Mouse (Mus musculus): ENCODE measurements at regions not wholly inside any gene's neighbourhood (a gene's known extent, or its start where the extent isn't known, plus 50 kb on each side); places are given as distances from the start of the nearest gene placed in this dataset.

- H3K4me1 ChIP-seq (ENCODE audit: control insufficient read depth, insufficient read depth, low read length): no peaks in the 10 kb centered on the region
- H3K9ac ChIP-seq (ENCODE audit: low read length): no peak overlapping the region
- no peaks in the 10 kb centered on the region for H3K36me3 ChIP-seq (ENCODE audit: control insufficient read depth, insufficient read depth)
- WGBS: 68% methylated on average over 2 of the region's 2 CpGs
- H3K4me2 ChIP-seq (ENCODE audit: low read depth, low read length): no peak overlapping the region
- no peaks in the 10 kb centered on the region for H3K27me3 ChIP-seq (ENCODE audit: control insufficient read depth, insufficient read depth, low read length)
- ATAC-seq (replicated peaks; ENCODE audit: extremely low read depth, insufficient read depth, low FRiP score): no peak
- no peaks in the 10 kb centered on the region for H3K9me3 ChIP-seq (replicated peaks; ENCODE audit: control insufficient read depth, low read length)
- H3K4me3 ChIP-seq (ENCODE audit: low read length): no peak overlapping the region
- H3K27ac ChIP-seq (ENCODE audit: low read length): no peak overlapping the region
These were observed 372.1 kb downstream of the Fam84a start for GRCm38 (mm10) chr12:13779752-13780151.

GRCm38 (mm10) chr12:13776687-13777086 is 375.2 kb downstream of the Fam84a start:
- Histone ChIP-seq H3K4me1 (ENCODE audit: control insufficient read depth, insufficient read depth, low read length) (no peaks in the 10 kb centered on the region), H3K4me3 (ENCODE audit: low read length) (no peak overlapping the region)
- ATAC-seq (replicated peaks; ENCODE audit: extremely low read depth, insufficient read depth, low FRiP score): no peak

GRCm38 (mm10) chr12:13769696-13770095 is 382.2 kb downstream of the Fam84a start:
- Histone ChIP-seq H3K27ac (ENCODE audit: low read length) (no peak overlapping the region), H3K4me3 (ENCODE audit: low read length) (no peak overlapping the region), H3K9me3 (replicated peaks; ENCODE audit: control insufficient read depth, low read length) (no peaks in the 10 kb centered on the region), H3K4me2 (ENCODE audit: low read depth, low read length) (no peak overlapping the region), H3K27me3 (ENCODE audit: control insufficient read depth, insufficient read depth, low read length) (no peaks in the 10 kb centered on the region), H3K4me1 (ENCODE audit: control insufficient read depth, insufficient read depth, low read length) (no peaks in the 10 kb centered on the region), H3K36me3 (ENCODE audit: control insufficient read depth, insufficient read depth) (no peaks in the 10 kb centered on the region), H3K9ac (ENCODE audit: low read length) (no peak overlapping the region)
- ATAC-seq (replicated peaks; ENCODE audit: extremely low read depth, insufficient read depth, low FRiP score): no peak
- WGBS: 70% methylated on average over 2 of the region's 2 CpGs

More at GRCm38 (mm10) chr12:13776687-13777086, 375.2 kb downstream of the Fam84a start:
- H3K27me3 ChIP-seq (ENCODE audit: control insufficient read depth, insufficient read depth, low read length): no peaks in the 10 kb centered on the region
- no peak overlapping the region for H3K27ac ChIP-seq (ENCODE audit: low read length)
- H3K9ac ChIP-seq (ENCODE audit: low read length): no peak overlapping the region
- H3K36me3 ChIP-seq (ENCODE audit: control insufficient read depth, insufficient read depth): no peaks in the 10 kb centered on the region
- H3K9me3 ChIP-seq (replicated peaks; ENCODE audit: control insufficient read depth, low read length): no peaks in the 10 kb centered on the region
- WGBS: 59% methylated on average over 1 of the region's 1 CpGs
- no peak overlapping the region for H3K4me2 ChIP-seq (ENCODE audit: low read depth, low read length)

DNA sequence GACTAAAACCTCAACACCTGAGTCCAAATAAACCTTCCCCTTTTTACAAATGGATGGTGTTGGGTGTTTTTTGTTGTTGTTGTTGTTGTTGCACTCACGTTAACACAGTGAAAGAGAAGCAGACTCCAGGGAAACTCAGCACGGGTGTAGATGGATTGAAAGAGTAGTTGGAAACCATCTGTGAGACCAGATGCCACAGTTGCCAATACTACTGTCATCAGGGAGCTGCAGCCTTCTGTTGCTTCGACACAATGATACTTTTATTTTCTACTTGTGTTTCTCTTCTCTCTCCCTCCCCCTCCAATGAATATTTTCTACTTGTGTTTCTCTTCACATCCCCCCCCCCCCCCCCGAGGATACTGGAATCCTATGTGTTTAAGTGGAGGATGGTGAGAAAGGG is 382.7 kb downstream of the Fam84a start:
- no peak overlapping the region for H3K27ac ChIP-seq (ENCODE audit: low read length)
- WGBS: 73% methylated on average over 4 of the region's 4 CpGs
- H3K4me3 ChIP-seq (ENCODE audit: low read length): no peak overlapping the region
- no peaks in the 10 kb centered on the region for H3K4me1 ChIP-seq (ENCODE audit: control insufficient read depth, insufficient read depth, low read length)
- H3K9me3 ChIP-seq (replicated peaks; ENCODE audit: control insufficient read depth, low read length): no peaks in the 10 kb centered on the region
- no peaks in the 10 kb centered on the region for H3K36me3 ChIP-seq (ENCODE audit: control insufficient read depth, insufficient read depth)
- H3K9ac ChIP-seq (ENCODE audit: low read length): no peak overlapping the region
- H3K4me2 ChIP-seq (ENCODE audit: low read depth, low read length): no peak overlapping the region
- H3K27me3 ChIP-seq (ENCODE audit: control insufficient read depth, insufficient read depth, low read length): no peaks in the 10 kb centered on the region
- no peak for ATAC-seq (replicated peaks; ENCODE audit: extremely low read depth, insufficient read depth, low FRiP score)

- H3K36me3 ChIP-seq (ENCODE audit: control insufficient read depth, insufficient read depth): no peaks in the 10 kb centered on the region
- no peak overlapping the region for H3K9ac ChIP-seq (ENCODE audit: low read length)
- H3K4me2 ChIP-seq (ENCODE audit: low read depth, low read length): no peak overlapping the region
- H3K27ac ChIP-seq (ENCODE audit: low read length): no peak overlapping the region
- WGBS: 83% methylated on average over 3 of the region's 3 CpGs
- H3K4me1 ChIP-seq (ENCODE audit: control insufficient read depth, insufficient read depth, low read length): no peaks in the 10 kb centered on the region
- no peaks in the 10 kb centered on the region for H3K27me3 ChIP-seq (ENCODE audit: control insufficient read depth, insufficient read depth, low read length)
- ATAC-seq (replicated peaks; ENCODE audit: extremely low read depth, insufficient read depth, low FRiP score): no peak
- no peaks in the 10 kb centered on the region for H3K9me3 ChIP-seq (replicated peaks; ENCODE audit: control insufficient read depth, low read length)
- H3K4me3 ChIP-seq (ENCODE audit: low read length): no peak overlapping the region
These were observed 385.4 kb downstream of the Fam84a start for GRCm38 (mm10) chr12:13766486-13766885.

GRCm38 (mm10) chr12:13753878-13754277 is 398.0 kb downstream of the Fam84a start:
- Histone ChIP-seq H3K36me3 (ENCODE audit: control insufficient read depth, insufficient read depth) (no peaks in the 10 kb centered on the region), H3K4me1 (ENCODE audit: control insufficient read depth, insufficient read depth, low read length) (no peaks in the 10 kb centered on the region), H3K27me3 (ENCODE audit: control insufficient read depth, insufficient read depth, low read length) (no peaks in the 10 kb centered on the region), H3K4me3 (ENCODE audit: low read length) (no peak overlapping the region), H3K27ac (ENCODE audit: low read length) (no peak overlapping the region), H3K9ac (ENCODE audit: low read length) (no peak overlapping the region), H3K9me3 (replicated peaks; ENCODE audit: control insufficient read depth, low read length) (no peaks in the 10 kb centered on the region), H3K4me2 (ENCODE audit: low read depth, low read length) (no peak overlapping the region)
- WGBS: 82% methylated on average over 2 of the region's 2 CpGs
- ATAC-seq (replicated peaks; ENCODE audit: extremely low read depth, insufficient read depth, low FRiP score): no peak

- Histone ChIP-seq H3K27ac (ENCODE audit: low read length) (no peak overlapping the region), H3K4me3 (ENCODE audit: low read length) (no peak overlapping the region), H3K4me1 (ENCODE audit: control insufficient read depth, insufficient read depth, low read length) (no peaks in the 10 kb centered on the region), H3K9me3 (replicated peaks; ENCODE audit: control insufficient read depth, low read length) (no peaks in the 10 kb centered on the region), H3K4me2 (ENCODE audit: low read depth, low read length) (no peak overlapping the region), H3K36me3 (ENCODE audit: control insufficient read depth, insufficient read depth) (no peaks in the 10 kb centered on the region), H3K9ac (ENCODE audit: low read length) (no peak overlapping the region), H3K27me3 (ENCODE audit: control insufficient read depth, insufficient read depth, low read length) (no peaks in the 10 kb centered on the region)
- 62% methylated on average over 2 of the region's 2 CpGs for WGBS
- ATAC-seq (replicated peaks; ENCODE audit: extremely low read depth, insufficient read depth, low FRiP score): no peak
These were observed 407.4 kb downstream of the Fam84a start for GRCm38 (mm10) chr12:13744323-13744931.

DNA sequence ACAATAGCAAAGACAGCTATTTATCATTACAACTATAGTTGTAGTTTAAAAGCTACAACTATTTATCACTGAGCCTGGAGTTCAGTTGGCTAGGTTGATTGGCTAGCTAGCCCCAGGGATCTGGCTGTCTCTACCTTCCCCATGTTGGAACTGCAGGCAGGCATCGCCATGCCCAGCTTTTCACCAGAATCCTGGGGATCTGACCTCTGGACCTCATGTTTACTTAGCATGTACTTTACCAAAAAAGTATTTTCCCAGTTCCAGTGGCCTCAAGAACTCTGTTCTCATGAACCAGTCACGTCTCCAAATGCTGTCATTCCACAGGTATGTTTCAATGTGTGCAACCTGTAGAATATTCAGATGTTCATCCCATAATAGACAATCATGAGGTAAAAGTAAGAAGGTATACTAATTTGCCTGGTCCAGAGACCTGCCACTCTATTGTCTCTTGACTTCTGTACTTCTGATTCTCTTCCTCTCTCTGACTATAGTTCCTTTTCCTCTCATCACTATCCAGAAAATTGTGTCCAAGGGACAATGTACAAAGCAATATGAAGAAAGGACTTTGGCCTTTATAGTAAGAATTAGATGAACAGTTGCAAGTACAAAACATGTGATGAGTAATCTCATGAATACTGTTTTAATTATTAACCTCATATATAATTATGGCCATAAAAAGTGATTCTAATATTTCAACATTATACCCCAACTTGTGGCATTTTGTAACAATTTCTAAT is 421.8 kb downstream of the Fam84a start:
- H3K9ac ChIP-seq (ENCODE audit: low read length): no peak overlapping the region
- H3K4me1 ChIP-seq (ENCODE audit: control insufficient read depth, insufficient read depth, low read length): no peaks in the 10 kb centered on the region
- WGBS: 65% methylated on average over 2 of the region's 2 CpGs
- H3K4me2 ChIP-seq (ENCODE audit: low read depth, low read length): no peak overlapping the region
- H3K9me3 ChIP-seq (replicated peaks; ENCODE audit: control insufficient read depth, low read length): no peaks in the 10 kb centered on the region
- no peak overlapping the region for H3K4me3 ChIP-seq (ENCODE audit: low read length)
- no peak for ATAC-seq (replicated peaks; ENCODE audit: extremely low read depth, insufficient read depth, low FRiP score)
- H3K36me3 ChIP-seq (ENCODE audit: control insufficient read depth, insufficient read depth): no peaks in the 10 kb centered on the region
- no peaks in the 10 kb centered on the region for H3K27me3 ChIP-seq (ENCODE audit: control insufficient read depth, insufficient read depth, low read length)
- no peak overlapping the region for H3K27ac ChIP-seq (ENCODE audit: low read length)

DNA sequence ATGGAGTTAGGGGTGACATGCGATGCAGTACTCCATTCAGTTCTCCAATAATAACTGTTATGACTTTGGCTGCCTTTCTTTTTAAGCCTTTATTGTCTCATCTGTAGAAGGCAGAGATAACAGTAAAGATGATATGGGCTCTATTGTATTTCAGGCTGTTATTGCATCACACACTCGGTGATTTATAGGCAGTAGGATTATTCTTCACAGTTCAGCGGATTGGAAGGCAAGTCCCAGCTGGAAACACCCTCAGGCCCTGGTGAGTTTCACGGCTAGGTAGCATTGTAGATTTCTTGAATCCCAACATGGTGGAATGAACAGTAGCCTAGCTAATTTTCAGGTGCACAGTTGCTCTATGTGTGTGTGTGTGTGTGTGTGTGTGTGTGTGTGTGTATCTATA is 422.9 kb downstream of the Fam84a start:
- H3K9me3 ChIP-seq (replicated peaks; ENCODE audit: control insufficient read depth, low read length): no peaks in the 10 kb centered on the region
- ATAC-seq (replicated peaks; ENCODE audit: extremely low read depth, insufficient read depth, low FRiP score): no peak
- H3K4me2 ChIP-seq (ENCODE audit: low read depth, low read length): no peak overlapping the region
- WGBS: 83% methylated on average over 4 of the region's 4 CpGs
- H3K4me3 ChIP-seq (ENCODE audit: low read length): no peak overlapping the region
- no peak overlapping the region for H3K9ac ChIP-seq (ENCODE audit: low read length)
- H3K27ac ChIP-seq (ENCODE audit: low read length): no peak overlapping the region
- H3K27me3 ChIP-seq (ENCODE audit: control insufficient read depth, insufficient read depth, low read length): no peaks in the 10 kb centered on the region
- no peaks in the 10 kb centered on the region for H3K36me3 ChIP-seq (ENCODE audit: control insufficient read depth, insufficient read depth)
- no peaks in the 10 kb centered on the region for H3K4me1 ChIP-seq (ENCODE audit: control insufficient read depth, insufficient read depth, low read length)
